Mouse (Mus musculus) ovary, postnatal 10 days (tissue): ENCODE data around the gene Gspt1.

Experiments
- DNase-seq: peaks from one replicate; pipeline ENCODE4 v3.0.0; 2022; ENCODE audit warnings: low spot score

The Gspt1 gene

DNA sequence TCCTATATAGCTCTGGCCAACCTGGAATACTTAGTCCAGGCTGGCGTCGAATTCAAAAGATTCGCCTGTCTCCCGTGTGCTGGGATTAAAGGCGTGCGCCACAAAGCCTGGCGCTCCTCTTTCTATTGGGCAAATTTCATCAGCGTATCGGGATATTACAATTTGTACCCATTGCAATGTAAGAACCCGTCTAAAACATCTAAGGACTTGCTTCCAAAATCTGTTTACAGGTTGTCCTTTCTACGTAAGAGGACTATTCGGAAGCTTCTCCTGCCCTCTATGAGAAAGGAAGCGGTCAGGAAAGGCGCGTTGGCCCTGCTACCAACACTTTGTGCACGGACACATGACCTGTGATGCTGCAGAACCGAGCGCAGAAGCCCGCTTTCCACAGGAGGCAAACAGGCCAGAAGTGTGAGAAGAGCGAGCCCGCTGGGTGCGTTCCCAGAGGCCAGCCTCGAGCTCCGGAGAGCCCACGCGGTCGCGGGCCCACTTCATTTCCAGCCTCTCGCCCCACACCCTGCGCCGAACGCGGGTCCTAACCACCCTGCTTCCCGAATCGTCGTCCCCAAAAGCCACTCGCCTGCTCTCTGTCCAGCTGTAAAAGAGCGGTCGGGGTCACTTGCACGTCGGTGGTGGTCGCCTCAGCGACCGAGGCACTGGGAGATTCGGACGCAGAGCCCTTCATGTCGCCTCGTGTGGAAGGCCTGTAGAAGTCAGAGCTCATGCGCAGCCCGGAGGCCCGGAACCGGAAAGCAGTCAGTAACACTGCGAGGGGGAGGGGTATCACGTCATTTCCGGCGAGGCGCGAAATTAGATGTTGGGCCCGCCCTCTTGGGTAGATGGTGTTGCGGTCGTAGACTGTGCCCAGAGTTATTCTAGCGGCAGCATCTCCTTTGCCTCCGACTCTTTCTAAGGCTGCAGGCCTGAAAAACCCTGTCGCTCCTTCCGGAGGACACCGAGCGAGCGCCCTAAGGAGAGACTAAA, 51.3 kb downstream of the Gspt1 start, which contains the start of gene Rsl1d1:
TSS of gene Rsl1d1 (minus strand) at position 761 of the 984 bp plus-strand sequence.
- DNase-seq, result peak; percentile 68

DNA sequence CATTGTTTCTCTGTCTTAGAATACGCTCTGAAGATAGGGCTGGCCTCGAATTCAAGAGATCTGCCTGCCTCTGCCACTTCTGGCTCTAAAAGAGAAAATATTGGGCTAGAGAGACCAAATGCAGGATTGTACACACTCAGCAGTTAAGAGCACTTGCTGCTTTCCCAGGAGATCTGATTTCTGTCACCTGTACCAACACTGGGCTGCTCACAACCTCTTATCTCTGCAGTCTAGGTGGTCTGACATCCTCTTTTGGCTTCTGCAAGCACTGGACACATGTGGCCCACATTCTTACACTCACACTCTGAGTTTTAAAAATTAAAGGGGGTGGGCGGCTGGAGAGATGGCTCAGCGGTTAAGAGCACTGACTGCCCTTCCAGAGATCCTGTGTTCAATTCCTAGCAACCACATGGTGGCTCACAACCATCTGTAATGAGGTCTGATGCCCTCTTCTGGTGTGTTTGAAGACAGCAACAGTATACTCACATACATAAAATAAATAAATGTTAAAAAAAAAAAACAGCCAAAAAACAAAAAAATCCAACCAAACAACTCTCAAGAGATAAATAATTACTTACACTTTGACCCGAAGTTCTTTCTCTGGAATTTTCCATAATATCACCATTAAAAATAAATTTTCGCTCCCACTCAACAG, 52.3 kb downstream of the Gspt1 start:
- DNase-seq, result no peak

DNA sequence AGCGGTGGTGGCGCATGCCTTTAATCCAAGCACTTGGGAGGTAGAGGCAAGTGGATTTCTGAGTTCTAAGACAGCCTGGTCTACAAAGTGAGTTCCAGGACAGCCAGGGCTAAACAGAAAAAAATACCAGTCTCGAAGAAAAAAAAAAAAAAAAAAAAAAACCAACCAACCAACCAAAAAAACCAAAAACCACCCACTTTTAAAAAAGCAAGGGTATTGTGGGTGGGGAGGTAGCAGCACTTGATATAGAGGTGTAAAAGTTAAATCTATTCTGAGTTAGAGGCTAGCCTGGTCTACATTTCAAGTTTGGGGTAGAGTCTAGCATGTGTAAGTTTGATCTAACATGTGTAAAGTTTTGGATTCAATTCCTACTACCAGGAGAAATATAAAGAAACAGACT, 53.9 kb downstream of the Gspt1 start:
- no peak for DNase-seq

- no peak for DNase-seq
Measured at GRCm38 (mm10) chr16:11198467-11198866, 55.7 kb downstream of the Gspt1 start.

DNA sequence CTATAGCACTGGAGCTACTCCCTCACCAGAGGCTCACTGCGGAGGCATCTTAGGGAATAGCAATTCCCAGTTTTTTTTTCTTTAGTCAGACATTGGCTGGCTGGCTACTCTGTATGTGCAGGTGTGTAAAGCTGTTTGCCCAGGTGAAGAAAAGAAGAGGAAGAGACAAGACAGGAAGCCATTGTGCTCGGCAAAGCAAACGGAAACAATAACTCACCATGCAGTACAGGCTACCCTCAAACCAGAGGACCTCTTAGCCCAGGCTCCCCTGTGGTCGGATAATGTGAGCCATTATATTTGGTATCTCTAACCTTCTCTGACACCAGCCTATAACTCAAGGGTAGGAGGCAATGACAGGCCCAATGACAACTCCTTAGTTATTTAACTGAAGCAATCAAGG, 57.1 kb downstream of the Gspt1 start:
- DNase-seq, result no peak

GRCm38 (mm10) chr16:11193231-11193630, 60.9 kb downstream of the Gspt1 start:
- DNase-seq, result no peak

DNA sequence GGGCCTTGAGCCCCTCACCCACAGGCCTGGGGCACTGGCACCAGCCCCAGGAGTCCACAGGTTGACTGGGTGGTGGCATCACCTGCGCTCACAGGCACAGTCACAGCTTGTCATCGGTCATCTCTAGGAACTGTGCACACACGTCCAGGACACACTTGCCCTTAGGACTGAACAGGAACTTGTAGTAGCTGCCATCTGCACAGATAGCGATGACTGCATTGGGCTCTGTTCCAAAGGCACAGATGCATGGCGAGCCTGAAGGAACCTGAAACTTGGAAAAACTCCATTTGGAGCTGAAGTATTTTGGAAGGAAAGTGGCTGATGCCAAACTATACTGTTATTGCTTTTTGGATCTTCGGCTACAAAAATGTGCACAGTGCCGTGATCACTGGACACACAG, 64.0 kb downstream of the Gspt1 start:
- no peak for DNase-seq

GRCm38 (mm10) chr16:11177404-11177803, 76.7 kb downstream of the Gspt1 start:
- DNase-seq, result no peak

GRCm38 (mm10) chr16:11176884-11177244, 77.3 kb downstream of the Gspt1 start:
- no peak for DNase-seq

DNA sequence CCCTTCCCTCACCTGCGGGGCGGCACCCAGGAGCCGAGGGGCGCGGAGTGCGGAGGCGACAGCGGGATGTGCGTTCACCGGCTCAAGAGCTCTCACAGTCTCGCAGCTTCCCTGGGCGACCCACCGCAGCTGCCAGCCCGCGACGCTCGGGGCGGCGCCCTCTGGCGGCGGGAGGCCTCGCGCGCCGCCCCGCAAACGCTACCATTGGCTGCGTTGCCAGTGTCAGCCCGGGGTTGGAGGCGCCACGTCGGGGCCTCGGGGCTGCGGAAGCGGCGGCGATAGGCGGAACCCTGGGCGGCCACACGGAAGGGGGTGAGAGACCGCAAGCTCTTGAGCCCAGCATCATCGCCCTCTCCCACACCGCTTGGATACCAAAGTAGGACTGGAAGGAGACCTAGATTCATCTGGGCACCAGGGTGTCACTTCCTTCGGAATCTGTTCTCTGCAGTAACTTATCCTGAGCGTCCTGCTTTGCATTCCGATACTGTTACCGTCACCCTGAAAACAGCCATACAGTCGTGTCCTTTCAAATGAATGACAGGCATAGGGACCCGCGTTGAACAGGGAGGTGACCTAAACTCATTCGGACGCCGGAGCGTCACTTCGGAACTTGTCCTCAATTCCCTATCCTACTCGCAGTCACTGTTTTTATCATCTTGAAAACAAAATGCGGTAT, 77.8 kb downstream of the Gspt1 start, which contains the start of gene Zc3h7a:
TSS of gene Zc3h7a (minus strand) at position 186 of the 676 bp plus-strand sequence.
- DNase-seq, result peak; percentile 76

DNA sequence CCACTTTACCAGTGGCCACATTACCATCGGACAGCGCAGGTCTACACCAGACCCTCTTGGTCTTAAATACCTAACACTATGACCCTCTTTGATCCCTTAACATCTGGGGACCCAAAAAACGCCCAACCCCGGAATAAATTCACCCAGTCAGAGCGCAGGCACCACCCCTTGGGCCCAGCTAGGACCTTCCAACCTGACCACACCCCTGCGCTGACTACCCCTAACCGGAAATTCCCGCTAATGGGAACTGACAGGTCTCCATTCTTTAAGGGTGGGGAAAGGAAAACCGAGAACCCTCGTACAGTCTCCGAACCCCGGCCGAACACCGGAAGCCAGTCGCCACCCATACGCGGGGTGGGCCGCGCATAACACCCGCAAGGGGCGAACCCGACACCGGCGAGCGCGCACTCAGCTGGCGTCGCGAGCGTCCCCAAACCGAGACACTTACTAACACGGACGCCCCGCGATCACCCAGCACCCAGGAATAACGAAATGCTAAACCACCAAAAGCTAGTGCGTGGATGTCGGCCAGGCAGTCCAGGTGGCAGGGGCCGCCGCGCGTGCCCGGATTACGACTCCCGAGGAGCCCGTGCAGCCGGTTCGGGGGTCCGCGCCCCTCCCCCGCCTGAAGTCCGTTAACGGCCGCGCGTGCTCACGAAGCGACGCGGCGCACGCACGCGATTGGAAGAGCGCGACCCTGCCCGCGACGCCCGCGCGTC, 78.5 kb downstream of the Gspt1 start:
- DNase-seq, result peak; percentile 32

DNA sequence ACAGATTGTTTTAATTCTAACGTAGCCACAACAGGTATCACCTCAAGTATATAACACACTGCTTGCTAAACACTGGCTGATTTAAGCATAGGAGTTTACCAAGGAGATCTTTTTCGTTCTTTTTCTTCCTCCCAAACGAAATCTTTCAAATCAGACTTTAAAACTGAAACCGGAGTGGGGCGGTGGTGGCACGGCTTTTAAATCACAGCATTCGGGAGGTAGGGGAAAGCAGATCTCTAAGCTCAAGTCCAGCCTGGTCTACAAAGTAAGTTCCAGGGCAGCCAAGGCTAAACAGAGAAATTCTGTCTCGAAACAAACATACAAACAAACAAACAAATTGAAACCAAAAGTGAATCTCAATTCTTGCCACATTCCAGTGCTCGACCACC, 79.0 kb downstream of the Gspt1 start:
- DNase-seq, result no peak

GRCm38 (mm10) chr16:11174671-11175081, 79.4 kb downstream of the Gspt1 start:
- peak; percentile 7 for DNase-seq

GRCm38 (mm10) chr16:11171679-11172078, 82.4 kb downstream of the Gspt1 start:
- DNase-seq, result no peak
